Mouse (Mus musculus) E14TG2a.4 (cell line): Measurements from ENCODE around the gene Ppp2r3d.

Experiments
- CTCF ChIP-seq: conservative IDR thresholded peaks from 2 replicates; pipeline ENCODE4 v1.5.1; 2014; ENCODE audit warnings: low read length
- NANOG ChIP-seq: IDR thresholded peaks from 2 replicates; pipeline ENCODE4 v1.6.1; 2014; ENCODE audit warnings: borderline replicate concordance, low read length, mixed read lengths
- POU5F1 ChIP-seq: IDR thresholded peaks from 2 replicates; pipeline ENCODE4 v1.6.1; 2014; ENCODE audit warnings: low read length, borderline replicate concordance

DNA sequence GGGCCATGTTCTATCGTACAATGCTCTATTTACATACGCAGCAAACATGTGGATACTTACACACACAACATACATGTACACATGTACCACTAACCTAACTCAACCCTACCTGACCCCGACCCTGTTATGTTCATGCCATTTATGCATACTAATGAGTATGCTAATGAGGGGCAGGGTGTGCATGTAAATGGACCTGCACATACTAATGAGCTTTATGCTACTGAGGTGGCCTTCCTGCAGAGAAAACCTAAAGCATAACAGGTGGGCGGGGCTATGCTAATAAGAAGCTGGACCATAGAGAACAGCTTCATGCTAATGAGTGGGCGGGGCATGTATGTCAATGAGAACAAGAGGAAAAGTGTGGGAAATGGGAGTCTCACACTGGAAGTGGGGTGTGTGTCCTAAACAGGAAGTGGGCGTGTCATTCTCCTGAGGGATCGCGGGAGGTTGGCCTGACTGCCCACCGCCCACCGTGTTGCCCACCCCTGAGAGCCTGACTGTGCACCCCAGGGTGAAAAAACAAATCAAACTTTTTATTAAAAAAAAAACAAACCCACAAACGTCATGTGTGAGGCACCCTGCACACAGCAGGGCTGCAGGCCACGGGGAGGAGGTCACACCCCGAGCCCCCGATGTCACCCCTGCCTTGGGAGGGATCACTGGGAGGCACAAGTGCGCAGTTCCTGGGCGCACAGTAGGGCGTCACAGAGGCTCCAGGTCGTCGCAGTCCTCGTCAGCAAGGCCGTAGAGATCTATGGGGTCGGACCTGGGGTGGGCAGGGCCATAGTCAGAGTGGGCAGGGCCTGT, at the start of gene Ppp2r3d:
- TF ChIP-seq CTCF, result no peak
- TF ChIP-seq NANOG, result no peak
- 0 out of 2 replicates have a peak, but pooled peaks have one; percentile 55 for TF ChIP-seq POU5F1
